Mouse (Mus musculus): Measurements from ENCODE around the gene Rbfox3. TPM values are rescaled to one million over a fixed set of nuclear protein-coding genes. Genes with fewer than 3 reads are reported as not detected.

Gene Rbfox3
- total RNA-seq, 4 experiments from 2014 or later = 0.20 TPM; not detected in 3

GRCm38 (mm10) chr11:118767411-118767810 lies 144.0 kb downstream of the Rbfox3 start:
- DNase-seq (ENCODE audit: low spot score in 2 of 2) = no peak

GRCm38 (mm10) chr11:118760296-118760988 lies 151.0 kb downstream of the Rbfox3 start:
- no peak for DNase-seq (ENCODE audit: low spot score in 2 of 2)

DNA sequence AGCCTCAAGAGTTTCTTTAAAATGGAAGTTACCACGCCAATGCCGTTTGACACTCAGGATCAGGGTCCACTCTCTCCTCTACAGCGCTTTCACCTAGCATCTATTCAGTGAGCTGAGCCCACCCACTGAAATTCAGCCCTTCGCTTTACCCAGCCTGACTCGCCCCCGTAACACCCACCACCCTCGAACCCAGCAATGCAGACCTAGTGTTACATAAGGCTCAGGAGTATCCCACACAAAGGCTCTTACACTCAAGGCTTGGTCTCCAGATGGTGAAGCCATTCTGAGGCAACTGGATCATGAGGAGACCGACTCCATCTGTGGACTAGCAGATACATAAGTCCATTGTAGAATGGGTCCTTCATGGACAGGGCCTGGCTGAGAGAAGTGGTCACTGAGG lies 152.2 kb downstream of the Rbfox3 start:
- DNase-seq (ENCODE audit: low spot score in 2 of 2) = no peak

DNA sequence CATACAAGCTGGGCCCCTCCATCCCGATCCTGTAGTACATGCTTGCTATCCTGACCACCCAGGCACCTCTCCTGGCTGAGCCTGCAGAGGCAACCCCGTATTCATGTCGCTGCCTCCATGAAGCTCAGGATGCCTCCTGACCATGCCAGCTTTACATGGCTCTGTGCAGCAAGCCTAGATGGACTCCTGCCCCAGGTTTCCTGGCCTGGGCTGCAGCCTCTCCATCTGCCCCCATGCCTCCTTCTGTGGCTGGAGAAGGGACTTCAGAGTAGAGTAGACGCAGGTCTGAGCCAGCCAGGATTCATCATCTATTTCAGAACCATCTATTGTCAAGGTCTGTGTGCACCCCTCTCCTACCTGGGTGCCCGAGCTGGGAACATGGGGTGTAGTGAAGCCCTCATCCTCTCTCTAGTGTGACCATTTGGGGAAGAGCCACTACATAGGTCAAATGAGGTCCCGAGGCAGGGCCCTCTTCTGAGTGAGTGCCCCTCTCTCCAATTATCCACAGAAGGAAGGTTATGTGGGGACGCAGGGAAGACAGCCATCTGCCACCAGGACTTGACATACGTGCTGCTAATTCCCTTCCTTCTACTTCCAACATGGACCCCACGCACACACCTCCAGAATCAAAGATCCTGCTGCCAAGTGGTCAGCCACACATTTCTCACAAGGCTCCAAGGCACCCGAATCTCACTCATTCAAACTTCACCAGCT lies 153.0 kb downstream of the Rbfox3 start:
- DNase-seq (ENCODE audit: low spot score in 2 of 2) = no peak

- DNase-seq (ENCODE audit: low spot score in 2 of 2) = no peak
Observed at GRCm38 (mm10) chr11:118757488-118757887, 153.9 kb downstream of the Rbfox3 start.

GRCm38 (mm10) chr11:118755003-118755402 lies 156.4 kb downstream of the Rbfox3 start:
- no peak for DNase-seq (ENCODE audit: low spot score in 2 of 2)

DNA sequence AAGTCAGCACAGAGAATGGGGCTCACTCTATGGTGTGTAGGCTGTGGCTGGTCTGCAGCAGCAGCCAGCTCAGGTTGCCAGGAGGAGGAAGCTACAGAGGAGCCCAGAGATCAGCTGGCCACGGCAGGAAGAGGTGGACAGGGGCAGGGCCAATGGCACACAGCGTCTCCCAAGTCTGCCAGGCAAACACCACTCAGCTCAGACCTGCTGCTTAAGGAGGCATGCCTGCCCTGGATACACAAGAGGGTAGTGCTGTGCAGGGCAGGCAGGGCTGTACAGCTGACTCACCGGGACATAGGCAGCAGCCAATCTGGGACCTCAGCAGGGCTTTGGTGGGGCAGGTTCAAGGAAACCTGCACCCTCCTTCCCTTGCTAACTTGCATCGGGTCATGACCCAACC lies 156.9 kb downstream of the Rbfox3 start:
- DNase-seq (ENCODE audit: low spot score in 2 of 2) = no peak

GRCm38 (mm10) chr11:118751879-118752616 lies 159.3 kb downstream of the Rbfox3 start:
- DNase-seq (ENCODE audit: low spot score in 2 of 2) = no peak

- no peak for DNase-seq (ENCODE audit: low spot score in 2 of 2)
Observed at GRCm38 (mm10) chr11:118750745-118751330, 160.6 kb downstream of the Rbfox3 start.

DNA sequence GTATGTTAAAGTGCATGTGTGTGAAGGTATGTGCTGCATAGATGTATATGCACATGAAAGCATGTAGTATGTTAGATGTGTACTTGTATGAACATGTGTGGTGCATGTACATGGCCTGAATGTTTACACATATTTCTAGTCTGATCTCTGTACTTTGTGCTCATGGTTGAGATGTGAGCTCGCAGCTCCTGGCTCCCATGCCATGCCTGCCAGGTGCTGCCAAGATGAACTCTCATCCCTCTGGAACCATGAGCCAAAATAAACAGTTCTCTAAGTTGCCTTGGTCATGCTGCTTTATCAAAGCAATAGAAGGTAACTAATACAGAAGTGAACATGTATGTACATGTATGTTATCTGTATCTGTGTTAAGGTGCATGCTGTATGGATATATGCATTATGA lies 161.9 kb downstream of the Rbfox3 start:
- no peak for DNase-seq (ENCODE audit: low spot score in 2 of 2)

DNA sequence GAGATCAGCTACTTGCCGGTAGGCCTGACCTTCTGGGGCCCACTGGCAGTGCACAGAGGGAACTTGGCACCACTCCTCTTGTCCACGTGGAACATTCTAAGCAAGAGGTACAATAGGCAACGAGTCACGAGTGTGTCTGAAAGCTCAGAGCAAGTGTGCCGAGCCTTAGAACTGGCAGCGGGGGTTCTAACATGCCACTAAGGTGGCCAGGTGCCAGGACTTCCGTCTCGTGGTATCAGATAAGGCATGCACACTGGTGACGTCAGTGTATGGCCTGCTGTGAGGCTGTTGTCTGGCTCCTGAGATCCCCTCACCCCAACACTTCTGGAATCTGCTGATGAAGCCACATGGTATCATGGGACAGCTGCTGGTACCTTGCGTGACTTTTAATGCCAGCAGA lies 162.8 kb downstream of the Rbfox3 start:
- no peak for DNase-seq (ENCODE audit: low spot score in 2 of 2)

DNA sequence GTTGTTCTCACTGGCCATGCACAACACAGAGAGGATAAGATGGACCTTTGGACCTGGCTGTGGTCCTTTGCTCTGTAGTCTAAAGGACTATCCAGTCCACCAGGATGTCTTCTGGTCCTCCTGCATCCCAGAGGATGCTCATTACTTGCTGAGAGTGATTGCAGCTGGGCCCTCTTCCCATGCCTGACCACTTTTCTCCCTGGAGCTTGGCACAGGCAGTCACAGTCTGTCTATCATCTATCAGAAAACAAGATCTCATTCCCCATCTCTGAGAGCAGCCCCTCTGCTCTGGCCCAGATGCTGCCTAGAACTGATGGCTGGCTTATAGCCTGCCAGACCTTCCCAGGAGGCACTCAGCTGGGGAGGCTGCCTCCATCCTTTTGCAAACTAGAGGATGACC lies 166.1 kb downstream of the Rbfox3 start:
- no peak for DNase-seq (ENCODE audit: low spot score in 2 of 2)

DNA sequence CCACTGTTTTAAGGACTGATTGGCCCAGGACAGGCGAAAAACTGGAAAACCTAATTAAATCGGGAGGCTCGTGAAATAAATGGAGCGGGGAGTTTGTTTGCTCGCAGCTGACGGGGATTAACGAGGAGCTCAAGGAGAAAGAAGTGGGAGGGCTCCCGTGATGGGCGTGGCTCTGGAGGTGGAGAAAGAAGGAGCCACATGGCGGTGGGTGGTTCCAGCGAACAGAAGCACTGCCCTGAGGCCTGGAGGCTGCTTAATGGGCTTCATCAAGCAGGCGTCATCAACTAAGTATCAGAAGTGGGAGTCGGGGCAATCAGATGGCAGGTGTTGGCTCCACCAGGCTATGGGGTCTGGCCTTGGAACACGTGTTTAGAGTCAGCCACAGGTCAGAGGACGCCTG lies 166.6 kb downstream of the Rbfox3 start:
- peak in 1 of 2 experiments; percentile 20 for DNase-seq (ENCODE audit: low spot score in 2 of 2)

- no peak for DNase-seq (ENCODE audit: low spot score in 2 of 2)
Observed at GRCm38 (mm10) chr11:118742762-118743161, 168.6 kb downstream of the Rbfox3 start.

DNA sequence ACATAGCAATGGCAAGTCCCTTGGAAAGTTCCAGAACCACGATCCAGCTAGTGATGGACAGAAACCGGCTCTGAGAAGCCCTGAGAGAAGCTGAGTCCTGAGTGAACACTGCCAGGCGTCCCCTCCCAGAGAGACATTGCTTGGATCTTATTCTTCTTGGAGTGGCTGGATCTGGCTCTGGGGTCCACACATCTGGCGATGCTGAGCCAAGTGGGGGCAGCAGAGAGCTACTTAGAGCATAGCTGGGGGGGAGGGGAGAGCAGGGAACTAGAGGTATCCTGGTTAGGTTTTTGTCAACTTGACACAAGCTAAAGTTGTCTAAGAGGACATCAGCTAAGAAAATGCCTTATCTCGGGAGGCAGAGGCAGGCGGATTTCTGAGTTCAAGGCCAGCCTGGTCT lies 170.1 kb downstream of the Rbfox3 start:
- no peak for DNase-seq (ENCODE audit: low spot score in 2 of 2)

- DNase-seq (ENCODE audit: low spot score in 2 of 2) = peak; percentile 67 to 73
Observed at GRCm38 (mm10) chr11:118740001-118740400, 171.4 kb downstream of the Rbfox3 start.

GRCm38 (mm10) chr11:118738855-118739832 lies 172.3 kb downstream of the Rbfox3 start:
- DNase-seq (ENCODE audit: low spot score in 2 of 2) = peak; percentile 67 to 73

DNA sequence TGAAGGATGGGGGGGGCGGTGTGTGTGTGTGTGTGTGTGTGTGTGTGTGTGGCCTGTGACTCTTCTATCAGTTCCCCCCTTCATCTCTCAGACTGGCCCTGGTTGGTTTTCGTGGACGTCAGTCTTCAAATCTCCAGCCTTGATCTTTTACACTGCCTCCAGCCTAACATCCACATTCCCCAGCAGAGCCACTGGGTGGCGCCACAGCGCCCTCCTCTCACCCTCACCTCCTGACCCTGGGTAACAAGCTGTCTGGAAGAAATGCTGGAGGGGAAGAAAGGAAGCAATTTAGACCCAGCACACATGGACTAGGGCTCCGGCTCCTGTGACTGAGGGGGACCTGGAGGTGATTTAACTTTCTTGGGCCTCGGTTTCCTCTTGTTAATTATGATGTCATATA lies 173.1 kb downstream of the Rbfox3 start:
- no peak for DNase-seq (ENCODE audit: low spot score in 2 of 2)

- DNase-seq (ENCODE audit: low spot score in 2 of 2) = no peak
Observed at GRCm38 (mm10) chr11:118737821-118738220, 173.6 kb downstream of the Rbfox3 start.

- peak in 1 of 2 experiments; percentile 28 for DNase-seq (ENCODE audit: low spot score in 2 of 2)
Observed at GRCm38 (mm10) chr11:118736993-118737392, 174.4 kb downstream of the Rbfox3 start.

GRCm38 (mm10) chr11:118731655-118732054 lies 179.7 kb downstream of the Rbfox3 start:
- no peak for DNase-seq (ENCODE audit: low spot score in 2 of 2)

Measured in gastrocnemius, adult 8-10 months (tissue).